Mouse (Mus musculus): ENCODE results near the gene Commd9.
A peak's percentile ranks its signal among the peaks of the same experiment; 100 is the strongest.

Gene Commd9

DNA sequence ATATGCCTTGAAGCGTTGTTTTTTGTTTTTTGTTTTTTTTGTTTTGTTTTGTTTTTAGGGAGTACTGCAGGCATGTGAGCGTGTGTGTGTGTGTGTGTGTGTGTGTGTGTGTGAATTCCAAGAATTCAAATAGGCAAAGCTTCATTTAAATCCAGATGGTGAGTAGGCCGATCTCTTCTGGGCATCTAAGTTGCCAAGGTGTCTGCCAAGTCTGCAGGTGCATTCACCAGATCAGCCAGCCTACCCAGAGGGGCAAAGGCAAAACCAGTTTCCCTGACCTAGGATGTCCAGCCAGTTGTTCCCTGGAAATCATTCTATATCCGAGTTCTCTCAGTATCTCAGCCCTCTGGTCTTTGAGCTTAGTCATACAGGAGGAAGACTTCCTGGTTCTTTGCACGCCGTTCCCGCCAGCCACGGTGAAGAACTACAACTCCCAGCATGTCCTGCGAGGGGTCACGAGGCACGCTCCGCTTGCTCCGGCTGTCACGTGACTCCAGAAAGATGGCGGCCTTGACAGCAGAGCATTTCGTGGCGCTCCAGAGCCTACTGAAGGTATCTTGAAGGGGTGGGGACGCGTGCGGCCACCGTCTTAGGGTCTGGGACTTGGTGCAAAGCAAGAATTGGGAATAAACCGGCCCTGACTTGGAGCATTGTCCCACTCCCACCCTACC, at the start of gene Commd9:
TSS of gene Commd9 (plus strand) at position 480 of the 671 bp plus-strand sequence.
- DNase-seq (ENCODE audit: low spot score), result peak; percentile 98

DNA sequence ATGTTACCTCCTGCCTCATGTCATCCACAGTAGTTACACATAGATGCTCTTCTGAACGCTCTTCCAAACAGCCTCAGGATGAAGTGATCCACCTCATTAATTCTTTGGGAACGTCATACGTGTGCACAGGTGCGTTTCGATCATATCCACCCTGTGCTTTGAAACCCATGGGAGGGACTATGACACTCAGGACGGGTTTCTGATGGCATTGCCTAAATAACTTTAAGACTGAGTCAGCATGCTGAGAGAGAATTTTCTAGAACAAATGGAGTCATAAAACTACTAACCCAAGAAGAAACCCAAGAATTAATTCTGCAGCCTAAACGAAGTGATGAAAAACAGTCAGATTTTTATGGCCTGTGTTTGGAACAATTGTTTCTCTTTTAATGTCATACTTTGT, 43.3 kb upstream of the Commd9 start:
- no peak for DNase-seq (ENCODE audit: low spot score)

DNA sequence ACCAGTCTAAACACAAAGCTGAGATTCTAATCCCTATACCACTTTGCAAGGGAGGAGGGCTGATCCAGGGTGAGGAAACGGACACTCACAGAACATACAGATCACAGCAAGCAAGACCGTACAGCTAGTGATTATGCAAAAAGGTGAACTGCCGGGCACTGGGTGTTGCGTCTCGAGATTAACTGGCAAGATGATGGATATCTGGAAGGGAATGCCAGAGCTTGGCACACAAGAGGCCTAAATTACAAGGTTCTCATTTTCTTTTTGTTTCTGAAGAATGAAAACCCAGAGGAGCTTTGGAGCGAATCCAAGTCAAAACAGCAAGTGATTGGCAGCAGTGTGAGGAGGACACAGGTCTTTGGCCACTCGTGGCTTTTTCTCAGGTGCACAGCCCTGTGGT, 31.3 kb upstream of the Commd9 start:
- DNase-seq (ENCODE audit: low spot score), result no peak

- no peak for DNase-seq (ENCODE audit: low spot score)
Measured at GRCm38 (mm10) chr2:101856174-101856573, 29.9 kb upstream of the Commd9 start.

DNA sequence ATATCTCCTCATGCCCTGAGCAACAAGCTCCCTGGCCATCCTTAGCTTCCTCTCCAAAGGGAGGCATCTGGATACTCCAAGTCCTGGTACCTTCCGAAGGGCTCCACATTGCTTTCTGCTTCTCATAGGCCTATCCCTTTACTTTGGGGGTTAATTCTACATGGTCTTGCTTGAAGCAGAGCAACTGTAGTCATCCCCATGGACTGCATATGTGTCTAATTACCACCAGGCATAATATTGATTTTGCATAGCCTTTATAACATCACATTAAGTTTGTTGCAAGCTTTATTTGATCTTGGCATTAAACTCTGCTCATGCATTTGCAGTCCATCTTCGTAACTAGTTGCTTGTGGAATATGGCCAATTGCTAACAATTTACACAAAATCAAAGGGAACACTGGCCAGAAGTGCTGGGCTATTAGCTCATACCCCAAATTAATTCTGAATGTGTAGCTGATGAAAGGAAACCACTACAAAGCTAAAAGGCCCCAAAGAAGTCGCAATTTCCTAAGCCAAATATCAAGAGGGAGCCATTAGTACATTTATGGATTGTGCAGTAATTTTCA, 25.0 kb upstream of the Commd9 start:
- DNase-seq (ENCODE audit: low spot score), result no peak

- no peak for DNase-seq (ENCODE audit: low spot score)
Measured at GRCm38 (mm10) chr2:101862219-101863123, 23.6 kb upstream of the Commd9 start.

DNA sequence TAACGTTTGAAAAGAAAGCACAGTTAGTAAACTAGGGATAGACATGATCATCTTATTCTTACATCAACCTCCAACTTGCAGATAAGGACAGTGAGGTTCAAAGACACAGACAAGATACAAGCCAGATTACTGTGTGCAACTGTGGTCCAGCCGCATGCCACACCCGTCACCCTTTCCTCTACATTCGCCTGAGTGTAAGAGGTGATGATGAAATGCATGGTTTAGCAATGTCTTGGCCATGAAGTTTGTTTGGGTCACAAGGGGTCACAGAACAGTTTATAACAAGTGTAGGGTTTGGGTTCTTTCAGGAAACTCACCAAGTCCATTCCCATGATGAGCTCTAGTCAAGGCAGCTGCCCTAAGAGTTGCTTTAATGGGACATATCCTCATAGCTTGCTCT, 17.4 kb upstream of the Commd9 start:
- DNase-seq (ENCODE audit: low spot score), result no peak

DNA sequence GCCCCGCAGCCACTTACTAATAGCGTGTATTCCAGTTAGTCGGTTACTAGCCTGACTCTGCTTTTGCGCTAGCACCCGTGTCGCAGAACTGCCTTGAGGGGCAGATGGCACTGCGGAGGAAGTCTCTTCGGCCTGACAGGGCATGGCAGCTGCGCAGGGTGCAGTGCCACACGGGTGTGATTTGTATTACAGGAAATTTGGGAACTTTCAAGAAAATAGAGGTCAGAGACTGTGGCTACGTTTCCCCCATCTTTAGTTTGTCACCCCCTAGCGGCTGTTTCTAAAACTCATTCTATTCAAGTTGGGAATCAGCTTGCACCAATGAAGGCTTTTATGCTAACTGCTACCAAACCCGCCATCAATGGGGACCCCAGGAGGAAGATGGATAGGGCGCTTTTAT, 14.9 kb upstream of the Commd9 start:
- peak; percentile 70 for DNase-seq (ENCODE audit: low spot score)

- DNase-seq (ENCODE audit: low spot score), result no peak
Measured at GRCm38 (mm10) chr2:101881471-101882162, 4.4 kb upstream of the Commd9 start.

DNA sequence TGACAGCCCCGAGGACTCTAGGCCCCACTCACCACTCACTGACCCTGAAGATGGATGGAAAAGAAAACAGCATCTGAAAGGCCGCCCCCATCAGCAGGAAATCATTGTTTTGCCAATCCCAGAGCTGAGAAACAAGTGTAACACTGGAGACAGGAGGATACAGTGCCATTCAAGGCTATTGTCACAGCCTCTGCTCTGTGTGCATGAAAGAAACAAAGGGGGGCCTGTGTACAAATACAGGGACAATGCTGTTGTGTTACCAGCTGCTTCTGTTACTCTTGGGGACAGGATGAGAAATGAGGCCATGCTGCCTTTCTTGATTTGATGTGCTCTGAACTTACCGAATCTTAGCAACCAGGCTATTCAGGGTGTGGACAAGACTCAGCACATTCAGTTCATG, 3.0 kb upstream of the Commd9 start, which contains the start of gene Prr5l:
TSS of gene Prr5l (minus strand) at position 30 of the 400 bp plus-strand sequence.
- peak; percentile 40 for DNase-seq (ENCODE audit: low spot score)

GRCm38 (mm10) chr2:101884286-101884685, 1.8 kb upstream of the Commd9 start:
- DNase-seq (ENCODE audit: low spot score), result no peak

GRCm38 (mm10) chr2:101888886-101889285, 2.8 kb downstream of the Commd9 start:
- no peak for DNase-seq (ENCODE audit: low spot score)

DNA sequence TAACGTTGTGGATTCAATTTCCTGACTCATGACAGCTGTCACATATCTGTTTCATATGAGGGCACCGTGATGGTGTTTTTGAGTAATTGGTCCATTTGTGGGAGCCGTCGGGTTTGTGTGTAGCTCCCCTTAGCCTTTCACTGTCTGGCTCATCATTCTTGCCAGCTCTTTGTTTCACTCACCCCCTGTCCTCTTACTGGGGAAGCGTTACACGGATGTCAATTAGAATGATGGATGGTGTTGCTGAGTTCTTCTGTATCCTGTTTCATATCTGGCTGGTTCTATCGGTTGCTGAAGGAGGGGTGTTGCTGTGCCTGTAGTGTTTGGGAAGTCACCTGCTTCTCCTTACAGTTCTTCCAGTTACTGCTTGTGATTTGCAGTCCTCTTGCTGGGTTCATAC, 5.1 kb downstream of the Commd9 start:
- DNase-seq (ENCODE audit: low spot score), result peak; percentile 11

- no peak for DNase-seq (ENCODE audit: low spot score)
Measured at GRCm38 (mm10) chr2:101894126-101894525, 8.1 kb downstream of the Commd9 start.

GRCm38 (mm10) chr2:101896425-101897204, 10.6 kb downstream of the Commd9 start:
- peak; percentile 23 for DNase-seq (ENCODE audit: low spot score)

- no peak for DNase-seq (ENCODE audit: low spot score)
Measured at GRCm38 (mm10) chr2:101902196-101902595, 16.1 kb downstream of the Commd9 start.

DNA sequence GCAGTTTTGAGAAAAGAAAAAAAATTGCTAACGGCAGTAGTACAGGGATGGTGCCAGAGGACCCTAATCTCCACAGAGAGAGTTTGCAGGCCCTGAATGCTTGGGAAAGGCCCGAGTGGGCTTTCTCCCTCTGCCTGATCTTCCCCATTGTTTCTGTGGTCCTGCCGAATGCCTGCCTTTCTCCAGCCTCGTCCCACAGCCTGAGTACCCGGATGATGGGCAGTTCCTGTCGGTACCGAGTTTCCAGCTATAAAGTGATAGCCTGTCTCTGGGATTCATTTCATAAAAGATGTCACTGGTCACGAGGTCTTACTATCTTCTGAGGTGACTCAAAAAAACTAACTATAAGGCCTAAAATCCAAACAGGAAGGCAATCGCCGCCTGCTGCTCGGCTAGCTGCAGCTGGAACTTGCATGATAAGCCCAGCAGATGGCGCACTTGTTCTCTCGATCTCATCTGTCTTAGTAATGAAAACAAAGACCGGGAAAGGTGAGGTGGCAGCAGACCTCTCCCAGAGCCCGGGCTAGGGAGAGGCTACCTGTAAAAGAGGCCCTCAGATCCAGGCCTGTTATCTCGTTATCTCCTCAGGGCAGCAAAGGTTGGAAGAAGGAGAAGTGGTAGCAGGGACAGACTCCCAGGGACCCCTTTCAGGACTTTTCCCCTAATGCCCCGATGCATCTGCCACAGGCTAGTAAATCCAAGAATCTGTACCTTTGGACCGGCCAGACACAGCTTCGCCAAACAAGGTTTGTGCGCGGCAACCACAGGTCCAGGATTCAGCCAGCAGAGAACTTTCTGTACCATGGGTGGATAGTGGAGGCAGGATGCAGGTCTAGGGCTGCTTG, 19.7 kb downstream of the Commd9 start:
- DNase-seq (ENCODE audit: low spot score), result peak; percentile 95

- DNase-seq (ENCODE audit: low spot score), result no peak
Measured at GRCm38 (mm10) chr2:101906379-101906690, 20.3 kb downstream of the Commd9 start.

- peak; percentile 17 for DNase-seq (ENCODE audit: low spot score)
Measured at GRCm38 (mm10) chr2:101907386-101908022, 21.5 kb downstream of the Commd9 start.

DNA sequence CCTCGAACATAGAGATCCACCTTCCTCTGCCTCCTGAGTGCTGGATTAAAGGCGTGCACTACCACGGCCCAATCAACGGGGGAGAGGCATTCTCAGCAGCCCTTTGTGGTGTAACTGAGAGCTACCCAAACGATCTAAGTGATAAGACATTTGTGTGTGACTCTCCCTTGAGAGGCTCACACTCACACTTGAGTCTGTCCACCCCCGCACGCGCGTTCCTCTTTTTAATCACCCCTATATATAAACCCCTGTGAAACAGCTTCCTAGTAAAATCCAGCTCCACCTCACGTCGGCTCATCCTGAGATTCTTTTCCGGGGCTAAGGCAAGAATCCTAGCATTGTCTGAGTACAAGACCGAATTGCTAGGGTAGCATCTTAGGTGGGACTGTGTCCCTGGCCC, 22.7 kb downstream of the Commd9 start:
- no peak for DNase-seq (ENCODE audit: low spot score)

Data from embryo, embryonic 10 days (tissue).